Mouse (Mus musculus) lung, postnatal 0 days (tissue): ENCODE results near the gene Pigs. TPM values are rescaled to one million over a fixed set of nuclear protein-coding genes. Genes with fewer than 3 reads are reported as not detected.

Source experiments
- ATAC-seq: fragments of 200-750 bp; cut with Nextera tagmentation; 2 replicates; pipeline ENCODE4 v1.8.0; 2017; ENCODE audit warnings: moderate library complexity
- DNase-seq: peaks from one replicate; pipeline ENCODE4 v3.0.0-alpha.2; 2016; ENCODE audit warnings: low spot score
- H3K27ac ChIP-seq: fragments of 300-500 bp; sonication (generic); 2 replicates; pipeline ENCODE4 v1.5.1; 2014; ENCODE audit warnings: antibody characterized with exemption, mild to moderate bottlenecking, low read length, mixed read lengths
- H3K27me3 ChIP-seq: fragments of 300-500 bp; sonication (generic); replicated peaks from 2 replicates; pipeline ENCODE4 v1.6.1; 2014; ENCODE audit warnings: low read length, mixed read lengths; ENCODE audit not compliant: insufficient read depth
- H3K36me3 ChIP-seq: fragments of 300-500 bp; sonication (generic); 2 replicates; pipeline ENCODE4 v1.6.1; 2014; ENCODE audit warnings: low read length, mixed read lengths; ENCODE audit not compliant: insufficient read depth
- H3K4me1 ChIP-seq: fragments of 300-500 bp; sonication (generic); 2 replicates; pipeline ENCODE4 v1.6.1; 2014; ENCODE audit warnings: antibody characterized with exemption, low read depth, low read length, mixed read lengths; ENCODE audit not compliant: insufficient read depth
- H3K4me2 ChIP-seq: fragments of 300-500 bp; sonication (generic); replicated peaks from 2 replicates; pipeline ENCODE4 v1.6.1; 2014; ENCODE audit warnings: low read depth, mild to moderate bottlenecking, low read length, moderate library complexity, mixed read lengths
- H3K4me3 ChIP-seq: fragments of 300-500 bp; sonication (generic); 2 replicates; pipeline ENCODE4 v1.5.1; 2014; ENCODE audit warnings: low read depth, low read length
- H3K9ac ChIP-seq: fragments of 300-500 bp; sonication (generic); replicated peaks from 2 replicates; pipeline ENCODE4 v1.6.1; 2014; ENCODE audit warnings: low read depth, mild to moderate bottlenecking
- H3K9me3 ChIP-seq: fragments of 300-500 bp; sonication (generic); 2 replicates; pipeline ENCODE4 v1.6.1; 2016; ENCODE audit warnings: low read length, mixed read lengths
- CTCF ChIP-seq: IDR thresholded peaks from 2 replicates; pipeline ENCODE4 v1.5.1; 2016; ENCODE audit warnings: antibody characterized with exemption, mild to moderate bottlenecking
- EP300 ChIP-seq: IDR thresholded peaks from 2 replicates; pipeline ENCODE4 v1.6.1; 2016; ENCODE audit warnings: antibody characterized with exemption, mild to moderate bottlenecking, control low read depth
- WGBS: fragments of 180-500 bp; shearing (Covaris S2); extraction: QIAGEN DNeasy Blood & Tissue Kit; methylation state at CpG from one replicate; pipeline ENCODE4 v1.1.7; 2014; 5-methylcytosine and 5-hydroxymethylcytosine counted together
- polyA plus RNA-seq: library from polyadenylated mRNA; unstranded; fragments of >200 nt; fragmentation: Nextera tagmentation; extraction: Ambion mirVana; gene quantifications from 2 replicates; pipeline ENCODE4 v1.2.1, GENCODE M21; 2015

Pigs gene
- polyA plus RNA-seq, 1 experiment from 2014 or later, result 47.2 TPM

- peak overlapping the region; percentile 28 for H3K4me2 ChIP-seq
- DNase-seq, result peak; percentile 54
- WGBS, result 34% methylated on average over 8 of the region's 8 CpGs
These were observed 16.9 kb downstream of the Pigs start for GRCm38 (mm10) chr11:78344890-78345715.

DNA sequence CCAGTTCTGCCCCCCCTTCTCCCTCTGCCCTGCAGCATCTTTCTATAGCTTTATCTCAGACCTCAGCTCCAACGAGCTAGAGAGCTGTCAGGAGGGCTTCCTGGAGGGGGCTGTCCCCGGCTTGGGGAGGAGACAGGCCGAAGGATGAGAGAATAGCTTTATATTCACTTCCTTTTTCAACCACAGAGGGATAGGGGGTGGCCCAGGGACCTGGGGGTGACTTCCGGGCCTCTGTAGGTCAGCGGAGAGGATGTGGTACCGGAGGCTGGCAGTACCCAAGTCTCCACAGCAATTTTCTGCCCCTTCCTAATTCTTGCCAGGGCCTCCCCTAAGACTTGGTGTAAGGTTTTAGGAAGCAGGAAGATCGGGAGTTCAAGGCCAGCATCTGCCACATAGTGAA, 17.6 kb downstream of the Pigs start:
- Histone ChIP-seq H3K4me2 (no peak overlapping the region), H3K9ac (no peak overlapping the region), H3K4me1 (peaks cover 22% of the 10 kb centered on the region), H3K4me3 (no peak overlapping the region), H3K9me3 (no peaks in the 10 kb centered on the region), H3K36me3 (no peaks in the 10 kb centered on the region), H3K27ac (peak overlapping the region; percentile 43; the same call in 1 of the 2 replicates), H3K27me3 (no peaks in the 10 kb centered on the region)
- no peak for ATAC-seq
- WGBS, result 62% methylated on average over 7 of the region's 7 CpGs
- TF ChIP-seq EP300, result no peak
- TF ChIP-seq CTCF, result no peak
- peak; percentile 22 for DNase-seq

More at GRCm38 (mm10) chr11:78344890-78345715, 16.9 kb downstream of the Pigs start:
- Histone ChIP-seq H3K9me3 (no peaks in the 10 kb centered on the region), H3K36me3 (no peaks in the 10 kb centered on the region), H3K27ac (peak overlapping the region; percentile 43; the same call in 1 of the 2 replicates), H3K27me3 (no peaks in the 10 kb centered on the region), H3K4me1 (peaks cover 22% of the 10 kb centered on the region), H3K4me3 (no peak overlapping the region), H3K9ac (no peak overlapping the region)
- TF ChIP-seq CTCF (no peak), EP300 (no peak)
- peak; percentile 7; the same call in 1 of the 2 replicates for ATAC-seq

GRCm38 (mm10) chr11:78346326-78347069, 18.3 kb downstream of the Pigs start:
- no peaks in the 10 kb centered on the region for H3K27me3 ChIP-seq
- no peak for DNase-seq
- H3K27ac ChIP-seq, result peak overlapping the region; percentile 43; the same call in 1 of the 2 replicates

GRCm38 (mm10) chr11:78347070-78347754, 19.0 kb downstream of the Pigs start:
- Histone ChIP-seq H3K27ac (peak overlapping the region; percentile 11; the same call in 1 of the 2 replicates), H3K9me3 (no peaks in the 10 kb centered on the region), H3K4me1 (peaks cover 22% of the 10 kb centered on the region), H3K4me2 (no peak overlapping the region), H3K27me3 (no peaks in the 10 kb centered on the region), H3K36me3 (no peaks in the 10 kb centered on the region), H3K9ac (no peak overlapping the region), H3K4me3 (no peak overlapping the region)
- TF ChIP-seq EP300, result no peak
- peak; percentile 88 for TF ChIP-seq CTCF
- ATAC-seq, result peak; percentile 24
- DNase-seq, result peak; percentile 82
- WGBS, result 92% methylated on average over 10 of the region's 10 CpGs

More at GRCm38 (mm10) chr11:78346326-78347069, 18.3 kb downstream of the Pigs start:
- Histone ChIP-seq H3K36me3 (no peaks in the 10 kb centered on the region), H3K4me2 (no peak overlapping the region), H3K4me1 (peaks cover 22% of the 10 kb centered on the region), H3K4me3 (no peak overlapping the region), H3K9me3 (no peaks in the 10 kb centered on the region), H3K9ac (no peak overlapping the region)
- 68% methylated on average over 6 of the region's 6 CpGs for WGBS
- no peak for ATAC-seq
- TF ChIP-seq CTCF, result no peak
- no peak for TF ChIP-seq EP300

DNA sequence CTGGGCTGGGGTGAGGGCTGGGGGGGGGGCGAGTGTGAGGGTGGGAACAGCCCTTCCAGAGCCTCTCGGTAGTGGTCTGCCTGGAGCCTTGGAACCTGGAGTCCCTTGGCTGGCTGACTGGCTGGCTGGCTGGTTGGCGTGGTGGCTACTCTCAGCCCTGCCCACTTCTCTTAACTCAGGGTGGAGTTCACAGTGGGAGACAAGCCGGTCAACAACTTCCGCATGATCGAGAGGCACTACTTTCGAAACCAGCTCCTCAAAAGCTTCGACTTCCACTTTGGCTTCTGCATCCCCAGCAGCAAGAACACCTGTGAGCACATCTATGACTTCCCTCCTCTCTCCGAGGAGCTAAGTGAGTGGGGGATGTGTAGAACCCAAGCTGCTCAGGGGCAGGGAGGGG, 19.7 kb downstream of the Pigs start:
- ATAC-seq (peak; percentile 51), DNase-seq (peak; percentile 84)
- Histone ChIP-seq H3K4me1 (peaks cover 22% of the 10 kb centered on the region), H3K36me3 (no peaks in the 10 kb centered on the region), H3K4me2 (no peak overlapping the region), H3K9ac (no peak overlapping the region), H3K9me3 (no peaks in the 10 kb centered on the region), H3K4me3 (no peak overlapping the region), H3K27me3 (no peaks in the 10 kb centered on the region), H3K27ac (peak overlapping the region; percentile 11; the same call in 1 of the 2 replicates)
- TF ChIP-seq CTCF (no peak), EP300 (no peak)
- 74% methylated on average over 9 of the region's 9 CpGs for WGBS
